Mouse (Mus musculus) MEL (cell line): ENCODE data around the gene Psmd9.
A peak's percentile ranks its signal among the peaks of the same experiment; 100 is the strongest.

Experiments
- CTCF ChIP-seq, 3 experiments: IDR thresholded peaks in 2 of 3; conservative IDR thresholded peaks in 1 of 3; 2 replicates each; pipeline ENCODE4 v1.5.1; 2011 to 2012; ENCODE audit warnings: low read length in 3 of 3, low read depth in 2 of 3, mild to moderate bottlenecking in 2 of 3, improper control_type of control experiment in 1 of 3, inconsistent platforms in 1 of 3, mixed read lengths in 1 of 3, moderate library complexity in 1 of 3; ENCODE audit not compliant: control insufficient read depth in 1 of 3, insufficient read depth in 1 of 3, poor library complexity in 1 of 3, severe bottlenecking in 1 of 3
- EP300 ChIP-seq, 2 experiments: IDR thresholded peaks; 2 replicates each; pipeline ENCODE4 v1.6.1; 2011; ENCODE audit warnings: improper control_type of control experiment in 2 of 2, low read length in 2 of 2, low read depth in 1 of 2, mild to moderate bottlenecking in 1 of 2
- ETS1 ChIP-seq: IDR thresholded peaks from 2 replicates; pipeline ENCODE4 v1.6.1; 2012; ENCODE audit warnings: low read depth, mild to moderate bottlenecking, inconsistent platforms, low read length, improper control_type of control experiment, moderate library complexity
- HCFC1 ChIP-seq: IDR thresholded peaks from 2 replicates; pipeline ENCODE4 v1.6.1; 2012; ENCODE audit warnings: low read depth, mild to moderate bottlenecking, inconsistent platforms, low read length, improper control_type of control experiment, moderate library complexity
- JUND ChIP-seq: IDR thresholded peaks from 2 replicates; pipeline ENCODE4 v1.6.1; 2011; ENCODE audit warnings: low read depth, mild to moderate bottlenecking, improper control_type of control experiment, low read length
- MAFK ChIP-seq: IDR thresholded peaks from 2 replicates; pipeline ENCODE4 v1.6.1; 2011; ENCODE audit warnings: low read depth, mild to moderate bottlenecking, low read length, improper control_type of control experiment, borderline replicate concordance
- MAX ChIP-seq: IDR thresholded peaks from 2 replicates; pipeline ENCODE4 v1.6.1; 2011; ENCODE audit warnings: low read length, improper control_type of control experiment
- MAZ ChIP-seq: IDR thresholded peaks from 2 replicates; pipeline ENCODE4 v1.6.1; 2012; ENCODE audit warnings: low read depth, mild to moderate bottlenecking, inconsistent platforms, low read length, improper control_type of control experiment
- MYC ChIP-seq: IDR thresholded peaks from 2 replicates; pipeline ENCODE4 v1.6.1; 2011; ENCODE audit warnings: low read depth, mild to moderate bottlenecking, low read length, improper control_type of control experiment, moderate library complexity
- POLR2A ChIP-seq, 2 experiments: IDR thresholded peaks; 2 replicates each; pipeline ENCODE4 v1.6.1; 2011 to 2012; ENCODE audit warnings: low read length in 2 of 2, mild to moderate bottlenecking in 2 of 2, control low read depth in 1 of 2, improper control_type of control experiment in 1 of 2, low read depth in 1 of 2, moderate library complexity in 1 of 2; ENCODE audit not compliant: control insufficient read depth in 1 of 2, insufficient read depth in 1 of 2, poor library complexity in 1 of 2
- POLR2AphosphoS2 ChIP-seq: IDR thresholded peaks from 2 replicates; pipeline ENCODE4 v1.6.1; 2011; ENCODE audit warnings: low read length, improper control_type of control experiment
- SIN3A ChIP-seq: IDR thresholded peaks from 2 replicates; pipeline ENCODE4 v1.6.1; 2012; ENCODE audit warnings: low read length, improper control_type of control experiment, inconsistent platforms
- UBTF ChIP-seq: IDR thresholded peaks from 2 replicates; pipeline ENCODE4 v1.6.1; 2012; ENCODE audit warnings: low read depth, mild to moderate bottlenecking, inconsistent platforms, low read length, improper control_type of control experiment, moderate library complexity, borderline replicate concordance; ENCODE audit not compliant: insufficient read depth
- ZNF384 ChIP-seq: IDR thresholded peaks from 2 replicates; pipeline ENCODE4 v1.6.1; 2012; ENCODE audit warnings: low read depth, mild to moderate bottlenecking, inconsistent platforms, low read length, improper control_type of control experiment

DNA sequence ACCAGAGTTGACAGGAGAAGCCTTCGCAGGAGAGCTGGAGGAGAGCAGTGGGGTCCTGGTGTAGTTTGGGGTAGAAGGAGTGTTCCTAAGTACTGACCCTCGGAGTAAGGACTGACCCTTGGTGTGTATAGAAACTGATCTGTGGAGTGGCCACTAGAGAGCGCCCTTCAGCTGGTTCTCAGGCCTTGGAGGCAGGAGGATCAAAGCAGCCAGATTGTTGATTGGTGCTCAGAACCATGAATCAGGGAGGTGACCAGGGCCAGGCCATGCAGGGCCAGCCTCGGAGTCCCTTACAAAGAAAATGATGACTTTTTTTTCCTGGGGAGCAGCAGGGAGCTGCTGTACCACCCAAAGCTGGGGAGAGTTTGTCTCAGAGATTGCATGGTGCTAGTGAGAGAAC, 76.3 kb downstream of the Psmd9 start:
- TF ChIP-seq CTCF (IDR thresholded peaks at IDR 0.05 in 2 of 3, conservative IDR thresholded peaks at IDR 0.05 in 1 of 3; ENCODE audit: control insufficient read depth in 1 of 3, insufficient read depth in 1 of 3, low read depth in 2 of 3, low read length in 3 of 3, poor library complexity in 1 of 3, severe bottlenecking in 1 of 3): peak; percentile 78 to 86 (median 82)
- TF ChIP-seq UBTF: no peak
- TF ChIP-seq MYC: no peak
- TF ChIP-seq MAZ: no peak
- no peak for TF ChIP-seq MAFK
- no peak for TF ChIP-seq POLR2A (IDR thresholded peaks at IDR 0.05; ENCODE audit: control insufficient read depth in 1 of 2, insufficient read depth in 1 of 2, low read depth in 1 of 2, low read length in 2 of 2, poor library complexity in 1 of 2)
- TF ChIP-seq SIN3A: no peak
- no peak for TF ChIP-seq ETS1
- TF ChIP-seq POLR2AphosphoS2: no peak
- no peak for TF ChIP-seq ZNF384
- no peak for TF ChIP-seq EP300 (IDR thresholded peaks at IDR 0.05; ENCODE audit: low read depth in 1 of 2, low read length in 2 of 2)
- no peak for TF ChIP-seq MAX
- no peak for TF ChIP-seq JUND
- no peak for TF ChIP-seq HCFC1
